Mouse (Mus musculus) testis, adult 10 weeks (tissue): ENCODE results near the gene Gprc5d. TPM values are rescaled to one million over a fixed set of nuclear protein-coding genes. Genes with fewer than 3 reads are reported as not detected.

Experiments
- polyA plus RNA-seq: library from polyadenylated mRNA; stranded (reverse); fragments of 350-450 nt; fragmentation: Illumina TruSeq; extraction: RNeasy Lipid Tissue Mini Kit (QIAGEN cat#74804); gene quantifications from one replicate; pipeline ENCODE4 v1.2.3, GENCODE M21; 2014; ENCODE audit warnings: low read depth, low replicate concordance

The Gprc5d gene
- not detected for polyA plus RNA-seq

GRCm38 (mm10) chr6:135118183-135118582 is at the start of gene Gprc5d:
Gene Gprc5d (minus strand): TSS chr6:135118283.

GRCm38 (mm10) chr6:135065236-135065957 is 52.7 kb downstream of the Gprc5d start, which contains the start of gene Gprc5a:
Gene Gprc5a (plus strand): TSS chr6:135065651.

Other genes starting within 250 kb of the Gprc5d start
- 13.3 TPM for gene Gpr19, start 219.7 kb downstream of the Gprc5d start, polyA plus RNA-seq
- 13.1 TPM for gene Cdkn1b, start 197.9 kb downstream of the Gprc5d start, polyA plus RNA-seq
- gene Apold1, start 136.6 kb downstream of the Gprc5d start, polyA plus RNA-seq, result 0.56 TPM
- gene Ddx47, start 106.7 kb downstream of the Gprc5d start, polyA plus RNA-seq, result 73.5 TPM
- not detected for gene Gprc5a, start 52.6 kb downstream of the Gprc5d start, polyA plus RNA-seq
- gene Fam234b, start 79.7 kb upstream of the Gprc5d start, polyA plus RNA-seq, result 10.4 TPM
- gene Hebp1, start 79.7 kb upstream of the Gprc5d start, polyA plus RNA-seq, result 1.2 TPM
- gene Gsg1, start 136.1 kb upstream of the Gprc5d start, polyA plus RNA-seq, result 184 TPM
- 233 TPM for gene Pbp2, start 192.1 kb upstream of the Gprc5d start, polyA plus RNA-seq
- 4.5 TPM for gene Emp1, start 244.3 kb upstream of the Gprc5d start, polyA plus RNA-seq